In genomic region chr1:153539739-153540333, GRCm38 (mm10) we compare ENCODE assay signal across 16 mouse cellular contexts. TPM values are rescaled to one million over a fixed set of nuclear protein-coding genes. Genes with fewer than 3 reads are reported as not detected.
DNase-seq lines count a peak whose midpoint lies in the region; ATAC-seq lines count a peak whose summit lies in the region.
"Had no signal": no experiment of that assay in that cellular context is flagged by ENCODE, and none has a peak within 500 bp of the region (broad histone marks: within the 10 kb centered on the region; RNA-seq: fewer than 3 reads in every experiment).

No protein-coding gene starts in this region.

- no peak for DNase-seq in neural tube, embryonic 11.5 days (ENCODE audit: low spot score)
- no peak for DNase-seq in neural tube, embryonic 10.5 days (ENCODE audit: extremely low spot score, low spot score)
- DNase-seq in MN1 (ENCODE audit: low spot score), result no peak
- DNase-seq in thymus, postnatal 0 days (ENCODE audit: low spot score), result no peak
- DNase-seq in left cerebral cortex, postnatal 10 days (ENCODE audit: extremely low spot score in 1 of 2, low spot score in 2 of 2), result no peak
- DNase-seq: adrenal gland, postnatal 25 days; cerebellum, adult 9-10 months; heart, adult 18-20 months; kidney, adult 2 months; kidney, postnatal 36 days; liver; liver, postnatal 0 days; retina, postnatal 1 day had no signal

- no peaks in the 10 kb centered on the region for H3K27me3 ChIP-seq in neural tube, embryonic 11.5 days (ENCODE audit: control insufficient read depth, insufficient read depth, low read length)
- no peaks in the 10 kb centered on the region for H3K27me3 ChIP-seq in hindbrain, embryonic 15.5 days
- no peaks in the 10 kb centered on the region for H3K27me3 ChIP-seq in midbrain, embryonic 15.5 days (replicated peaks)

- intact Hi-C loops in left cerebral cortex, postnatal 10 days (cut with DNase I), result no loop called here

- WGBS in neural tube, embryonic 11.5 days, result 53% methylated on average over 9 of the region's 9 CpGs
- 33% methylated on average over 9 of the region's 9 CpGs for WGBS in hindbrain, embryonic 15.5 days
- WGBS in midbrain, embryonic 15.5 days, result 17% methylated on average over 9 of the region's 9 CpGs

- H3K4me2 ChIP-seq in neural tube, embryonic 11.5 days (ENCODE audit: low read depth), result no peak overlapping the region
- H3K4me2 ChIP-seq in hindbrain, embryonic 15.5 days, result no peak overlapping the region
- no peak overlapping the region for H3K4me2 ChIP-seq in midbrain, embryonic 15.5 days

- H3K9ac ChIP-seq in neural tube, embryonic 11.5 days (ENCODE audit: low read length), result no peak overlapping the region
- no peak overlapping the region for H3K9ac ChIP-seq in hindbrain, embryonic 15.5 days
- H3K9ac ChIP-seq in midbrain, embryonic 15.5 days, result no peak overlapping the region
- H3K9ac ChIP-seq: liver, postnatal 0 days had no signal

- no peaks in the 10 kb centered on the region; the same call in 1 of the 2 replicates for H3K4me1 ChIP-seq in neural tube, embryonic 11.5 days (ENCODE audit: control insufficient read depth, insufficient read depth, low read length)
- H3K4me1 ChIP-seq in hindbrain, embryonic 15.5 days (replicated peaks), result no peaks in the 10 kb centered on the region
- H3K4me1 ChIP-seq in midbrain, embryonic 15.5 days, result peaks cover 12% of the 10 kb centered on the region

- H3K9me3 ChIP-seq in neural tube, embryonic 11.5 days (ENCODE audit: control insufficient read depth, low read length), result no peaks in the 10 kb centered on the region
- H3K9me3 ChIP-seq in hindbrain, embryonic 15.5 days, result no peaks in the 10 kb centered on the region
- H3K9me3 ChIP-seq in midbrain, embryonic 15.5 days, result no peaks in the 10 kb centered on the region

- no peak; the same call in 1 of the 2 replicates for ATAC-seq in neural tube, embryonic 11.5 days (ENCODE audit: insufficient read depth, low FRiP score, low TSS enrichment)
- ATAC-seq in hindbrain, embryonic 15.5 days (ENCODE audit: low FRiP score, low read depth), result peak; percentile 72
- peak; percentile 53; the same call in 1 of the 2 replicates for ATAC-seq in midbrain, embryonic 15.5 days (replicated peaks)
- ATAC-seq: liver, postnatal 0 days had no signal

- peak overlapping the region; percentile 27 for H3K27ac ChIP-seq in neural tube, embryonic 11.5 days (ENCODE audit: low read depth, low read length)
- peak overlapping the region; percentile 39 for H3K27ac ChIP-seq in hindbrain, embryonic 15.5 days (replicated peaks)
- H3K27ac ChIP-seq in midbrain, embryonic 15.5 days, result peak overlapping the region; percentile 48

- no peaks in the 10 kb centered on the region for H3K36me3 ChIP-seq in neural tube, embryonic 11.5 days (ENCODE audit: control insufficient read depth, insufficient read depth, low read length)
- H3K36me3 ChIP-seq in hindbrain, embryonic 15.5 days, result no peaks in the 10 kb centered on the region
- no peaks in the 10 kb centered on the region for H3K36me3 ChIP-seq in midbrain, embryonic 15.5 days (replicated peaks)

- no peak overlapping the region for H3K4me3 ChIP-seq in neural tube, embryonic 11.5 days (ENCODE audit: low read depth, low read length)
- H3K4me3 ChIP-seq in hindbrain, embryonic 15.5 days, result no peak overlapping the region
- H3K4me3 ChIP-seq in midbrain, embryonic 15.5 days, result no peak overlapping the region

RNA-seq across cellular contexts. Expression of gene Npl, which starts 10.0 kb away (rescaled TPM):
- polyA plus RNA-seq in neural tube, embryonic 11.5 days (2014; fragmentation: Nextera tagmentation; extraction: Ambion mirVana), result 14.5 and 14.6 TPM in 2 replicates
- 12.1 and 14.7 TPM in 2 replicates for polyA plus RNA-seq in hindbrain, embryonic 15.5 days (2015; fragmentation: Nextera tagmentation; extraction: Ambion mirVana)
- 11.5 and 12.4 TPM in 2 replicates for polyA plus RNA-seq in midbrain, embryonic 15.5 days (2015; fragmentation: Nextera tagmentation; extraction: Ambion mirVana)
- polyA plus RNA-seq in thymus, postnatal 0 days (2015; fragmentation: Nextera tagmentation; extraction: Ambion mirVana), result 22.0 and 23.9 TPM in 2 replicates
- total RNA-seq in left cerebral cortex, postnatal 10 days (2021), result 1 to 10 TPM; 5.8 to 5.9 TPM
- total RNA-seq: neutrophil, adult 5-6 weeks had no signal

RNA-seq across cellular contexts. Expression of gene Dhx9, which starts 52.4 kb away (rescaled TPM):
- polyA plus RNA-seq in neural tube, embryonic 11.5 days (2014; fragmentation: Nextera tagmentation; extraction: Ambion mirVana), result 21.0 and 23.8 TPM in 2 replicates
- polyA plus RNA-seq in hindbrain, embryonic 15.5 days (2015; fragmentation: Nextera tagmentation; extraction: Ambion mirVana), result 23.5 and 32.2 TPM in 2 replicates
- 30.2 and 36.3 TPM in 2 replicates for polyA plus RNA-seq in midbrain, embryonic 15.5 days (2015; fragmentation: Nextera tagmentation; extraction: Ambion mirVana)
- 33.4 and 41.3 TPM in 2 replicates for polyA plus RNA-seq in thymus, postnatal 0 days (2015; fragmentation: Nextera tagmentation; extraction: Ambion mirVana)
- 100 to 1,000 TPM; 127 to 134 TPM for total RNA-seq in left cerebral cortex, postnatal 10 days (2021)
